Mouse (Mus musculus) limb, embryonic 15.5 days (tissue): ENCODE measurements around the gene Smpd1. TPM values are rescaled to one million over a fixed set of nuclear protein-coding genes. Genes with fewer than 3 reads are reported as not detected.

Experiments
- ATAC-seq: fragments of 200-750 bp; cut with Nextera tagmentation; 2 replicates; pipeline ENCODE4 v1.8.0; 2017; ENCODE audit warnings: low read depth, moderate TSS enrichment; ENCODE audit not compliant: insufficient number of reproducible peaks, low FRiP score, low TSS enrichment
- H3K27ac ChIP-seq: fragments of 300-500 bp; sonication (generic); 2 replicates; pipeline ENCODE4 v1.5.1; 2015; ENCODE audit warnings: moderate library complexity, mild to moderate bottlenecking, inconsistent platforms
- H3K27me3 ChIP-seq: fragments of 300-500 bp; sonication (generic); 2 replicates; pipeline ENCODE4 v1.6.1; 2015; ENCODE audit warnings: inconsistent platforms
- H3K36me3 ChIP-seq: fragments of 300-500 bp; sonication (generic); 2 replicates; pipeline ENCODE4 v1.6.1; 2015; ENCODE audit warnings: inconsistent platforms
- H3K4me1 ChIP-seq: fragments of 300-500 bp; sonication (generic); 2 replicates; pipeline ENCODE4 v1.6.1; 2015; ENCODE audit warnings: inconsistent platforms
- H3K4me2 ChIP-seq: fragments of 300-500 bp; sonication (generic); 2 replicates; pipeline ENCODE4 v1.6.1; 2015; ENCODE audit warnings: mild to moderate bottlenecking, inconsistent platforms
- H3K4me3 ChIP-seq: fragments of 300-500 bp; sonication (generic); 2 replicates; pipeline ENCODE4 v1.5.1; 2015; ENCODE audit warnings: mild to moderate bottlenecking, inconsistent platforms
- H3K9ac ChIP-seq: fragments of 300-500 bp; sonication (generic); 2 replicates; pipeline ENCODE4 v1.6.1; 2015; ENCODE audit warnings: inconsistent platforms
- H3K9me3 ChIP-seq: fragments of 300-500 bp; sonication (generic); 2 replicates; pipeline ENCODE4 v1.6.1; 2016; ENCODE audit warnings: inconsistent platforms
- WGBS: fragments of 180-500 bp; shearing (Covaris S2); methylation state at CpG from one replicate; pipeline ENCODE4 v1.1.7; 2015; 5-methylcytosine and 5-hydroxymethylcytosine counted together
- polyA plus RNA-seq: library from polyadenylated mRNA; unstranded; fragments of >200 nt; fragmentation: Nextera tagmentation; extraction: Ambion mirVana; gene quantifications from 2 replicates; pipeline ENCODE4 v1.2.1, GENCODE M21; 2015

Smpd1 gene
- polyA plus RNA-seq, 1 experiment from 2014 or later, result 62.6 TPM

GRCm38 (mm10) chr7:105528094-105528493 lies 26.1 kb upstream of the Smpd1 start:
- 0 out of 2 replicates have a peak, but pooled peaks have one; percentile 13 for ATAC-seq
- H3K27me3 ChIP-seq, result no peaks in the 10 kb centered on the region
- no peak overlapping the region for H3K4me2 ChIP-seq
- H3K27ac ChIP-seq, result no peak overlapping the region
- H3K4me1 ChIP-seq, result no peaks in the 10 kb centered on the region
- H3K9ac ChIP-seq, result no peak overlapping the region
- WGBS, result 76% methylated on average over 4 of the region's 4 CpGs
- no peaks in the 10 kb centered on the region for H3K9me3 ChIP-seq
- H3K36me3 ChIP-seq, result no peaks in the 10 kb centered on the region
- H3K4me3 ChIP-seq, result no peak overlapping the region

DNA sequence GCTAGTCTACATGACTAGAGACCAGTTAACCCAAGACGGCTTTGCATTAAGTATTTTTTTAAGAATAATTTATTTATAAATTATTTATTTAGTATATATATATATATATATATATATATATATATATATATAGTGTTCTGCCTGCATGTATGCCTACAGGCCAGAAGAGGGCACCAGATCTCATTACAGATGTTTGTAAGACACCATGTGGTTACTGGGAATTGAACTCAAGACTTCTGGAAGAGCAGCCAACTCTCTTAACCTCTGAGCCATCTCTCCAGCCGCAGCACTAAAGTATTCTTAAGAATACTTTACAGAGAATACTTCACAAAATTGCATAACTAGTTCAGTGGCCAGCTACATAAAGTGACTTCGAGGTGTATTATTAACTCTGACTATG lies 20.0 kb upstream of the Smpd1 start:
- Histone ChIP-seq H3K4me3 (no peak overlapping the region), H3K27me3 (no peaks in the 10 kb centered on the region), H3K36me3 (no peaks in the 10 kb centered on the region), H3K9me3 (no peaks in the 10 kb centered on the region), H3K27ac (no peak overlapping the region), H3K4me1 (no peaks in the 10 kb centered on the region), H3K4me2 (no peak overlapping the region), H3K9ac (no peak overlapping the region)
- WGBS, result 82% methylated on average over 3 of the region's 3 CpGs
- no peak for ATAC-seq

DNA sequence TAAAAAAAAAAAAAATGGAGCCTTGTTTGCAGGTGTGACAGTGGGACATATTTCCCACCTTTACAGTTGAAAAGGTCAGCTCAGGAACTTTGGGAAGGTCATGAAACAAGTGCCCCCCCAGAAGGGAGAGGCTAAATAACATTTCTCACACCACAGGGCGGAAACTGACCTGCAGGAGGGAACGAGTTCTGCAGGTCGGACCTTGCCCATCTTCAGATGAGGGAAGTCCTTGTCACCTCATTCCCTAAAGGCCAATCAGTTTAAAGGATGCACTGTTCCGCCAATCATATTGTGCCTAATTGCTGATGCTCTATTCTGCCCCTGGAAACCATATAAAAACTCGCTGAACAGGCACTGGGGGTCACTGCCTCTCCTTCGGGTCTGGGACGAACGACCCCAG lies 8.2 kb upstream of the Smpd1 start:
- no peaks in the 10 kb centered on the region for H3K27me3 ChIP-seq
- ATAC-seq, result no peak

DNA sequence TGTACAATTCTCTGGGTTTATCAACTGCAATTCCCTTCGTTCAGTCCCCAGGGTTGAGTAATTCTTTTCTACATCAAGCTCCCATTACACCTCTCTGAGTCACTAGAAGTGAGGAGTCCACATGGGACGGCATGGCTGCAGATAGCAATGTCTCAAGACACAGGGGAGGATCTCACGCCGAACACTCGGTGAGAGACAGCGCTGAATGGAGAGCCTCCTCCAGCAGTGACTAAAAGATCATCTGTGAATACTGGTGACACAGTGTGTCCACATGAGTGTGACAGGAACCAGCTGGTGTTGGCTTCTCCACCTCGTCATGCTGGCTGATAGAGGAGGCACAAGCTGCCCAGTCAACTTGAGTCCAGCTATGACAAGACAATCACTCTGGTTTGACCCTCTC lies 6.2 kb upstream of the Smpd1 start:
- Histone ChIP-seq H3K9me3 (no peaks in the 10 kb centered on the region), H3K36me3 (no peaks in the 10 kb centered on the region), H3K27ac (no peak overlapping the region), H3K4me2 (no peak overlapping the region), H3K4me1 (peaks cover 3% of the 10 kb centered on the region; the same call in 1 of the 2 replicates), H3K4me3 (no peak overlapping the region), H3K9ac (no peak overlapping the region), H3K27me3 (no peaks in the 10 kb centered on the region)
- ATAC-seq, result no peak
- WGBS, result 83% methylated on average over 7 of the region's 7 CpGs

More for the DNA sequence above, 8.2 kb upstream of the Smpd1 start:
- H3K27ac ChIP-seq, result no peak overlapping the region
- no peaks in the 10 kb centered on the region for H3K36me3 ChIP-seq
- no peak overlapping the region for H3K9ac ChIP-seq
- peaks cover 3% of the 10 kb centered on the region; the same call in 1 of the 2 replicates for H3K4me1 ChIP-seq
- no peaks in the 10 kb centered on the region for H3K9me3 ChIP-seq
- no peak overlapping the region for H3K4me2 ChIP-seq
- WGBS, result 58% methylated on average over 8 of the region's 8 CpGs
- H3K4me3 ChIP-seq, result no peak overlapping the region

DNA sequence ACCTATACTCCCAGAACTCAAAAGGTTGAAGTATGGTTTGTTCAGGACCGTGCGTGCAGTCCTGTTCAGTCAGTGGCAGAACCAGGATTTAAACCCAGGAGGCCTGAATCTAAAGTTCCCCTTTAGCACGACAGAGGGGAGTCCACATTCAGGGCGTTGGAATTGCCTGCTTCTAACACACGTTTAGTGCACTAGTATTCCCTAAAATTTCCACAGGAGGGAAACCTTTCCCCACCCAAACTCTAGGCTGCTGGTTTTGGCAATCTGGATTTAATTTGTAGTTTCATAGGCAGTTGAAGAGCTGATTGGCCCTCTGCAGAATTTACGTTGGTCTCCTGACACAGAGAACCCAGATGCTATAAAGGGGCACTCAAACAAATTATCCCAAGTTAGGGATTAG lies 5.1 kb upstream of the Smpd1 start:
- H3K27ac ChIP-seq, result peak overlapping the region; percentile 71; the same call in 1 of the 2 replicates
- no peak overlapping the region for H3K9ac ChIP-seq
- peaks cover 7% of the 10 kb centered on the region for H3K4me1 ChIP-seq
- no peaks in the 10 kb centered on the region for H3K27me3 ChIP-seq
- no peak overlapping the region for H3K4me3 ChIP-seq
- no peaks in the 10 kb centered on the region for H3K9me3 ChIP-seq
- WGBS, result 23% methylated on average over 6 of the region's 6 CpGs
- H3K4me2 ChIP-seq, result no peak overlapping the region
- ATAC-seq, result peak; percentile 48; the same call in 1 of the 2 replicates
- no peaks in the 10 kb centered on the region for H3K36me3 ChIP-seq

- WGBS, result 27% methylated on average over 27 of the region's 27 CpGs
- Histone ChIP-seq H3K36me3 (peaks cover 15% of the 10 kb centered on the region), H3K9me3 (no peaks in the 10 kb centered on the region), H3K4me1 (peaks cover 18% of the 10 kb centered on the region), H3K27ac (peak overlapping the region; percentile 38; the same call in 1 of the 2 replicates), H3K9ac (peak overlapping the region; percentile 70; the same call in 1 of the 2 replicates), H3K4me2 (peak overlapping the region; percentile 82), H3K4me3 (peak overlapping the region; percentile 76), H3K27me3 (no peaks in the 10 kb centered on the region)
- 0 out of 2 replicates have a peak, but pooled peaks have one; percentile 1 for ATAC-seq
These were observed 526 bp upstream of the Smpd1 start for GRCm38 (mm10) chr7:105553456-105554211.

GRCm38 (mm10) chr7:105555571-105555970 lies 1.4 kb downstream of the Smpd1 start:
- Histone ChIP-seq H3K4me3 (0 out of 2 replicates have a peak overlapping the region, but pooled peaks have one; percentile 76), H3K27ac (no peak overlapping the region), H3K27me3 (no peaks in the 10 kb centered on the region), H3K4me2 (no peak overlapping the region; the same call in 1 of the 2 replicates), H3K9ac (no peak overlapping the region), H3K36me3 (peaks cover 23% of the 10 kb centered on the region), H3K4me1 (peaks cover 15% of the 10 kb centered on the region), H3K9me3 (no peaks in the 10 kb centered on the region)
- 84% methylated on average over 10 of the region's 10 CpGs for WGBS
- ATAC-seq, result no peak

- no peak for ATAC-seq
- Histone ChIP-seq H3K4me3 (no peak overlapping the region), H3K27ac (no peak overlapping the region), H3K9me3 (no peaks in the 10 kb centered on the region), H3K4me1 (peaks cover 15% of the 10 kb centered on the region), H3K27me3 (no peaks in the 10 kb centered on the region), H3K9ac (no peak overlapping the region), H3K36me3 (peaks cover 29% of the 10 kb centered on the region), H3K4me2 (no peak overlapping the region)
- WGBS, result 79% methylated on average over 8 of the region's 8 CpGs
These were observed 2.2 kb downstream of the Smpd1 start for GRCm38 (mm10) chr7:105556406-105556805.

- no peak for ATAC-seq
- Histone ChIP-seq H3K4me2 (no peak overlapping the region), H3K27me3 (no peaks in the 10 kb centered on the region), H3K9ac (no peak overlapping the region), H3K9me3 (no peaks in the 10 kb centered on the region), H3K4me3 (no peak overlapping the region), H3K4me1 (peaks cover 15% of the 10 kb centered on the region), H3K27ac (no peak overlapping the region), H3K36me3 (peaks cover 35% of the 10 kb centered on the region)
- WGBS, result 78% methylated on average over 11 of the region's 11 CpGs
These were observed 3.5 kb downstream of the Smpd1 start for GRCm38 (mm10) chr7:105557671-105558070.

DNA sequence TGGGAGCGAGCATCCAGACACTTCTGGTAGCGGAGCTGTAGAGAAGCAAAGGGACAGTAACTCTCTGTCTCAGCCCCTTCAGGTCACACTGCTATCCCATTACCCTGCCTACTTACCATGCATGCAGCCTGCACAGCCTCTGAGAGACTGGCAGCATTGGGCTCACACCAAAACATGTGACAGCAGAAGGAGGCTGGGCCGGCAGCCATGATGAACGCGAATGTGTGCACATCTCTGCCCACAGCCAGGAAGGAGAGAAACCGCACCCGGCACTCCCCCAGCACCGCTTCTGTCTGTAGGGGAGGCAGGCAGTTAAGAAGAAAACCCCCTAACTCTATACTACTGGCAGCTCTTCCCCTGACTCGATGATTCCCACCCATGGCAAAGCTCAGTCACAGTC lies 4.9 kb downstream of the Smpd1 start:
- no peak overlapping the region for H3K9ac ChIP-seq
- no peak overlapping the region for H3K27ac ChIP-seq
- peaks cover 10% of the 10 kb centered on the region for H3K4me1 ChIP-seq
- no peak overlapping the region for H3K4me2 ChIP-seq
- H3K36me3 ChIP-seq, result peaks cover 45% of the 10 kb centered on the region
- no peaks in the 10 kb centered on the region for H3K9me3 ChIP-seq
- WGBS, result 93% methylated on average over 9 of the region's 9 CpGs
- H3K4me3 ChIP-seq, result no peak overlapping the region
- ATAC-seq, result no peak
- no peaks in the 10 kb centered on the region for H3K27me3 ChIP-seq

DNA sequence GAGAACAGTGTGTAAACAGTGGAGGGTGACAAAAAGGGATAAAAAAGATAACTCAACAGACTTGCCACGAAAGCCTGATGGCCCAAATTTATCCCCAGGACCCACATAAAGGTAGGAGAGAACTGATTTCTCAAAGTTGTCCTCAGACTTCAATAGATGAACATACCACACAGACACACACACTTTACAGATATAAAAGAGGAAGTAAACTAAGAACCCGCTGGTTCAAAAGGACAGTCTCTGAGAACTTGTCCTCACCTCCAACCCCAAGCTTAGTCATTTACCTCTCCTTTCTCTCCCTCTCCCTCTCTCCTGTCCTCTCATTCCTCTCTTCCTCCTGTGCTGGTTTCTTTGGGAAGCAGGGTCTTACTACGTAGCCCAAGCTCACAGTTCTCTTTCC lies 8.2 kb downstream of the Smpd1 start:
- H3K4me2 ChIP-seq, result no peak overlapping the region
- H3K9ac ChIP-seq, result no peak overlapping the region
- H3K27ac ChIP-seq, result no peak overlapping the region
- H3K36me3 ChIP-seq, result peaks cover 75% of the 10 kb centered on the region
- H3K27me3 ChIP-seq, result no peaks in the 10 kb centered on the region
- H3K4me3 ChIP-seq, result no peak overlapping the region
- no peaks in the 10 kb centered on the region for H3K4me1 ChIP-seq
- 89% methylated on average over 3 of the region's 3 CpGs for WGBS
- ATAC-seq, result no peak
- H3K9me3 ChIP-seq, result no peaks in the 10 kb centered on the region

GRCm38 (mm10) chr7:105563367-105563766 lies 9.2 kb downstream of the Smpd1 start:
- Histone ChIP-seq H3K4me3 (no peak overlapping the region), H3K9ac (no peak overlapping the region), H3K27me3 (no peaks in the 10 kb centered on the region), H3K4me2 (no peak overlapping the region), H3K27ac (no peak overlapping the region), H3K4me1 (no peaks in the 10 kb centered on the region), H3K9me3 (no peaks in the 10 kb centered on the region), H3K36me3 (peaks cover 71% of the 10 kb centered on the region)
- WGBS, result 87% methylated on average over 3 of the region's 3 CpGs
- no peak for ATAC-seq
